Mouse (Mus musculus): ENCODE measurements around the gene Rpl9-ps1. TPM values are rescaled to one million over a fixed set of nuclear protein-coding genes. Genes with fewer than 3 reads are reported as not detected.

Gene Rpl9-ps1
- polyA plus RNA-seq (2012; rRNA removed) (not detected in 2 replicates), polyA plus RNA-seq (2014; fragmentation: Nextera tagmentation; extraction: Ambion mirVana) (not detected in 2 replicates)

GRCm38 (mm10) chr11:83645521-83645920, at the start of gene Rpl9-ps1:
Rpl9-ps1 (minus strand) TSS chr11:83645621.
- Histone ChIP-seq H3K27me3 (ENCODE audit: control insufficient read depth, insufficient read depth, low read length) (no peaks in the 10 kb centered on the region), H3K9me3 (ENCODE audit: control insufficient read depth, low read length) (no peaks in the 10 kb centered on the region), H3K4me2 (ENCODE audit: low read depth) (no peak within 1 kb of the TSS), H3K4me3 (ENCODE audit: insufficient read depth in 1 of 2, low read depth in 2 of 2, low read length in 2 of 2) (no peak within 1 kb of the TSS), H3K36me3 (replicated peaks; ENCODE audit: control insufficient read depth, insufficient read depth, low read depth) (no peaks in the 10 kb centered on the region), H3K27ac (no peak within 1 kb of the TSS), H3K4me1 (replicated peaks; ENCODE audit: control insufficient read depth in 2 of 2, insufficient read depth in 2 of 2, low read length in 1 of 2) (no peaks in the 10 kb centered on the region), H3K9ac (replicated peaks) (no peak within 1 kb of the TSS)
- 59% methylated on average over 1 of the region's 1 CpGs for WGBS (ENCODE audit: insufficient replicate concordance)
- TF ChIP-seq CTCF (IDR thresholded peaks at IDR 0.05; ENCODE audit: low read depth) = no peak
- no peak for TF ChIP-seq EP300 (IDR thresholded peaks at IDR 0.05; ENCODE audit: low read depth)
- ATAC-seq (ENCODE audit: insufficient read depth) = no peak
- no peak for DNase-seq (ENCODE audit: low read depth in 3 of 3, low spot score in 3 of 3)

GRCm38 (mm10) chr11:83692008-83692407, 46.6 kb upstream of the Rpl9-ps1 start:
- TF ChIP-seq CTCF (IDR thresholded peaks at IDR 0.05; ENCODE audit: low read depth) (no peak), EP300 (IDR thresholded peaks at IDR 0.05; ENCODE audit: low read depth) (no peak)
- Histone ChIP-seq H3K4me1 (replicated peaks; ENCODE audit: control insufficient read depth in 2 of 2, insufficient read depth in 2 of 2, low read length in 1 of 2) (no peaks in the 10 kb centered on the region), H3K9me3 (ENCODE audit: control insufficient read depth, low read length) (no peaks in the 10 kb centered on the region), H3K27me3 (ENCODE audit: control insufficient read depth, insufficient read depth, low read length) (no peaks in the 10 kb centered on the region), H3K36me3 (replicated peaks; ENCODE audit: control insufficient read depth, insufficient read depth, low read depth) (no peaks in the 10 kb centered on the region), H3K4me3 (ENCODE audit: insufficient read depth in 1 of 2, low read depth in 2 of 2, low read length in 2 of 2) (no peak overlapping the region), H3K4me2 (ENCODE audit: low read depth) (no peak overlapping the region), H3K27ac (no peak overlapping the region), H3K9ac (replicated peaks) (no peak overlapping the region)
- ATAC-seq (ENCODE audit: insufficient read depth) (no peak), DNase-seq (ENCODE audit: low read depth in 3 of 3, low spot score in 3 of 3) (no peak)
- 20% methylated on average over 1 of the region's 1 CpGs for WGBS (ENCODE audit: insufficient replicate concordance)

- no peak for DNase-seq (ENCODE audit: low read depth in 3 of 3, low spot score in 3 of 3)
- no peaks in the 10 kb centered on the region for H3K4me1 ChIP-seq (replicated peaks; ENCODE audit: control insufficient read depth in 2 of 2, insufficient read depth in 2 of 2, low read length in 1 of 2)
- TF ChIP-seq EP300 (IDR thresholded peaks at IDR 0.05; ENCODE audit: low read depth) = no peak
- no peak for TF ChIP-seq CTCF (IDR thresholded peaks at IDR 0.05; ENCODE audit: low read depth)
- H3K4me2 ChIP-seq (ENCODE audit: low read depth) = no peak overlapping the region
- H3K27me3 ChIP-seq (ENCODE audit: control insufficient read depth, insufficient read depth, low read length) = no peaks in the 10 kb centered on the region
- ATAC-seq (ENCODE audit: insufficient read depth) = no peak
- H3K27ac ChIP-seq = no peak overlapping the region
- no peaks in the 10 kb centered on the region for H3K36me3 ChIP-seq (replicated peaks; ENCODE audit: control insufficient read depth, insufficient read depth, low read depth)
- 47% methylated on average over 1 of the region's 1 CpGs for WGBS (ENCODE audit: insufficient replicate concordance)
- H3K4me3 ChIP-seq (ENCODE audit: insufficient read depth in 1 of 2, low read depth in 2 of 2, low read length in 2 of 2) = no peak overlapping the region
- no peak overlapping the region for H3K9ac ChIP-seq (replicated peaks)
- no peaks in the 10 kb centered on the region for H3K9me3 ChIP-seq (ENCODE audit: control insufficient read depth, low read length)
Observed at GRCm38 (mm10) chr11:83689918-83690317, 44.5 kb upstream of the Rpl9-ps1 start.

GRCm38 (mm10) chr11:83675665-83676064, 30.2 kb upstream of the Rpl9-ps1 start:
- no peak for ATAC-seq (ENCODE audit: insufficient read depth)
- Histone ChIP-seq H3K4me1 (replicated peaks; ENCODE audit: control insufficient read depth in 2 of 2, insufficient read depth in 2 of 2, low read length in 1 of 2) (no peaks in the 10 kb centered on the region), H3K4me3 (ENCODE audit: insufficient read depth in 1 of 2, low read depth in 2 of 2, low read length in 2 of 2) (no peak overlapping the region), H3K36me3 (replicated peaks; ENCODE audit: control insufficient read depth, insufficient read depth, low read depth) (no peaks in the 10 kb centered on the region), H3K4me2 (ENCODE audit: low read depth) (no peak overlapping the region), H3K9ac (replicated peaks) (no peak overlapping the region), H3K27ac (no peak overlapping the region), H3K27me3 (ENCODE audit: control insufficient read depth, insufficient read depth, low read length) (no peaks in the 10 kb centered on the region), H3K9me3 (ENCODE audit: control insufficient read depth, low read length) (no peaks in the 10 kb centered on the region)
- no peak for TF ChIP-seq EP300 (IDR thresholded peaks at IDR 0.05; ENCODE audit: low read depth)
- TF ChIP-seq CTCF (IDR thresholded peaks at IDR 0.05; ENCODE audit: low read depth) = no peak
- WGBS (ENCODE audit: insufficient replicate concordance) = 66% methylated on average over 1 of the region's 1 CpGs
- DNase-seq (ENCODE audit: low read depth in 3 of 3, low spot score in 3 of 3) = no peak

GRCm38 (mm10) chr11:83671743-83672142, 26.3 kb upstream of the Rpl9-ps1 start:
- Histone ChIP-seq H3K9me3 (ENCODE audit: control insufficient read depth, low read length) (no peaks in the 10 kb centered on the region), H3K4me2 (ENCODE audit: low read depth) (no peak overlapping the region), H3K4me1 (replicated peaks; ENCODE audit: control insufficient read depth in 2 of 2, insufficient read depth in 2 of 2, low read length in 1 of 2) (no peaks in the 10 kb centered on the region), H3K36me3 (replicated peaks; ENCODE audit: control insufficient read depth, insufficient read depth, low read depth) (no peaks in the 10 kb centered on the region), H3K4me3 (ENCODE audit: insufficient read depth in 1 of 2, low read depth in 2 of 2, low read length in 2 of 2) (no peak overlapping the region), H3K9ac (replicated peaks) (no peak overlapping the region), H3K27me3 (ENCODE audit: control insufficient read depth, insufficient read depth, low read length) (no peaks in the 10 kb centered on the region), H3K27ac (no peak overlapping the region)
- no peak for DNase-seq (ENCODE audit: low read depth in 3 of 3, low spot score in 3 of 3)
- TF ChIP-seq EP300 (IDR thresholded peaks at IDR 0.05; ENCODE audit: low read depth) (no peak), CTCF (IDR thresholded peaks at IDR 0.05; ENCODE audit: low read depth) (no peak)
- no peak for ATAC-seq (ENCODE audit: insufficient read depth)

All from liver, embryonic 14.5 days (tissue).